Mouse (Mus musculus): ENCODE data around the gene Klf13. TPM values are rescaled to one million over a fixed set of nuclear protein-coding genes. Genes with fewer than 3 reads are reported as not detected.

The Klf13 gene
- polyA plus RNA-seq, 2 experiments: 9.9 to 28.0 TPM

DNA sequence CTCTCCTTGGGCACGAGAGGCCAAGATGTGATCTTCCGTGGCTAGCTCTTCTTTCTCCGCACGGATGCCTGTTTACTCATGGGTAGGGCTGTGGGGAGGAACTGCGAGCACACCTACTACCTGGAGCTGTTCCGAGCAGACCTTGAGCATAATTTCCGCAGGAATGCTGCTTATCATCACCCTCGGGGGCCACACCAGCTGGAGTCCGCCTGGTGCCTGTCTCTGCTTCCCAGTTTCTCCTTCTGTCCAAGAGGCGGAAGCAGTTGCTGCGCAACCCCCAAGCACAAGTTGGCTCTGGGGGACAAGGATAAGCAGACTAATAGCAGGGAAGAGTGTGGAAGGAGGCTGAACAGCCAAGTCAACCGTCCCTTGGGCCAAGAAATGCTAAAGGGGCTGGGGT, 64.8 kb downstream of the Klf13 start:
- H3K4me2 ChIP-seq (replicated peaks; ENCODE audit: low read depth, low read length, severe bottlenecking): no peak overlapping the region
- DNase-seq (ENCODE audit: low spot score) (no peak), ATAC-seq (ENCODE audit: low FRiP score, low read depth) (no peak)
- H3K36me3 ChIP-seq (ENCODE audit: control insufficient read depth, insufficient read depth, low read length): no peaks in the 10 kb centered on the region
- no peaks in the 10 kb centered on the region for H3K9me3 ChIP-seq (ENCODE audit: control insufficient read depth, low read length)
- no peaks in the 10 kb centered on the region for H3K27me3 ChIP-seq (ENCODE audit: control insufficient read depth, insufficient read depth, low read length)
- no peak overlapping the region for H3K27ac ChIP-seq (replicated peaks; ENCODE audit: low read depth, low read length)
- WGBS: 58% methylated on average over 12 of the region's 12 CpGs
- no peak overlapping the region for H3K9ac ChIP-seq (ENCODE audit: low read depth, low read length, severe bottlenecking)
- H3K4me3 ChIP-seq (replicated peaks; ENCODE audit: low read length): no peak overlapping the region
- peaks cover 4% of the 10 kb centered on the region; the same call in 1 of the 2 replicates for H3K4me1 ChIP-seq (ENCODE audit: control insufficient read depth, insufficient read depth, low read length)
- no peak for TF ChIP-seq POLR2A (IDR thresholded peaks at IDR 0.05; ENCODE audit: borderline replicate concordance, extremely low read depth, insufficient read depth, insufficient read length)

DNA sequence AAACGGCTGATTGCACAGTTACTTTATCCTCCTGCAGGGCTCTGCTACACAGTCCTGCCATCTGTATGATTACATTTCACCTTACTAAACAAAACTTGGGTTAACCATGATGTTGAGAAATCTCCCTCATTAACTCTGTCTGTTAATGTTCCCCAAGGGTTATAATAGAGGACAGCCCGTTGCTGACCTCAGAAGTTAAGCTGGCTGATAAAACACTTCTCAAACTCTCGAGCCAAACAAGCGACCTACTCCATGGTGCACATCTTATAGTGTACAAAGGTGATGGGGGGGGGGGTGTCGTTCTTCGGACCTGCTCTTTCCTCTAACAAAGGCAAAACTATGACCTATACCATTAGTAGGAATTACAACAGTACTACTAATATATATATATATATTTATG, 67.0 kb downstream of the Klf13 start:
- no peak overlapping the region for H3K4me2 ChIP-seq (replicated peaks; ENCODE audit: low read depth, low read length, severe bottlenecking)
- no peak for TF ChIP-seq POLR2A (IDR thresholded peaks at IDR 0.05; ENCODE audit: borderline replicate concordance, extremely low read depth, insufficient read depth, insufficient read length)
- ATAC-seq (ENCODE audit: low FRiP score, low read depth) (no peak), DNase-seq (ENCODE audit: low spot score) (no peak)
- no peaks in the 10 kb centered on the region for H3K9me3 ChIP-seq (ENCODE audit: control insufficient read depth, low read length)
- 75% methylated on average over 6 of the region's 6 CpGs for WGBS
- no peaks in the 10 kb centered on the region for H3K27me3 ChIP-seq (ENCODE audit: control insufficient read depth, insufficient read depth, low read length)
- H3K4me1 ChIP-seq (ENCODE audit: control insufficient read depth, insufficient read depth, low read length): peaks cover 4% of the 10 kb centered on the region; the same call in 1 of the 2 replicates
- H3K27ac ChIP-seq (replicated peaks; ENCODE audit: low read depth, low read length): no peak overlapping the region
- no peaks in the 10 kb centered on the region for H3K36me3 ChIP-seq (ENCODE audit: control insufficient read depth, insufficient read depth, low read length)
- no peak overlapping the region for H3K9ac ChIP-seq (ENCODE audit: low read depth, low read length, severe bottlenecking)
- no peak overlapping the region for H3K4me3 ChIP-seq (replicated peaks; ENCODE audit: low read length)

DNA sequence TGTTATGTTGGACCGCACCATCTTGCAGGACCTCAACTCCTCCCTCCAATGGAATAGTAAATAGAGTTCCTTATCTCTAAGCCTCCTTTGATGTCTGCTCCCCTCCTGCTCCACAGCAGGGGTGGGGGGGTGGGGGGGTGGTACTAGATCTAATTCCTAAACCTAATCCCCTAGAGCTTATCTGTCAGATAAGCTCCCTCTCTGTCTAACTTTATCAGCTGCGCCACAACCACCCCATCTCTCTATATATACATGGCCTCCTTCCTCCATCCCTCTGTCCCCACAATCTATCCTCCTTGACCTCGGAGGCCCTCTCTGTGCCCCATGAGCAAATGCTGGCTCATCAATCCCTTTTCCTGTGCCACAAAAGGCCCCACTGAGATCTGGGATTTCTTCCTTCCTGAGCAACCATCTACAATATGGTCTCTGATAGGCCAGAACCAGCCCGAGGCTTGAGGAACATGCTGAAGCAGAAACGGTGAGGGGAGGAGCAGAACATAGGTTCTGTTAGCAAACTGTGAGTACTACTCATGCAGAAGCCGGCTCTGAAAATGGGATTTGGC, 70.3 kb downstream of the Klf13 start:
- Histone ChIP-seq H3K9ac (ENCODE audit: low read depth, low read length, severe bottlenecking) (no peak overlapping the region), H3K4me1 (ENCODE audit: control insufficient read depth, insufficient read depth, low read length) (no peaks in the 10 kb centered on the region), H3K27ac (replicated peaks; ENCODE audit: low read depth, low read length) (no peak overlapping the region), H3K36me3 (ENCODE audit: control insufficient read depth, insufficient read depth, low read length) (no peaks in the 10 kb centered on the region), H3K4me3 (replicated peaks; ENCODE audit: low read length) (no peak overlapping the region), H3K27me3 (ENCODE audit: control insufficient read depth, insufficient read depth, low read length) (no peaks in the 10 kb centered on the region), H3K4me2 (replicated peaks; ENCODE audit: low read depth, low read length, severe bottlenecking) (no peak overlapping the region), H3K9me3 (ENCODE audit: control insufficient read depth, low read length) (no peaks in the 10 kb centered on the region)
- no peak for ATAC-seq (ENCODE audit: low FRiP score, low read depth)
- no peak for TF ChIP-seq POLR2A (IDR thresholded peaks at IDR 0.05; ENCODE audit: borderline replicate concordance, extremely low read depth, insufficient read depth, insufficient read length)
- WGBS: 71% methylated on average over 6 of the region's 6 CpGs
- DNase-seq (ENCODE audit: low spot score): no peak

DNA sequence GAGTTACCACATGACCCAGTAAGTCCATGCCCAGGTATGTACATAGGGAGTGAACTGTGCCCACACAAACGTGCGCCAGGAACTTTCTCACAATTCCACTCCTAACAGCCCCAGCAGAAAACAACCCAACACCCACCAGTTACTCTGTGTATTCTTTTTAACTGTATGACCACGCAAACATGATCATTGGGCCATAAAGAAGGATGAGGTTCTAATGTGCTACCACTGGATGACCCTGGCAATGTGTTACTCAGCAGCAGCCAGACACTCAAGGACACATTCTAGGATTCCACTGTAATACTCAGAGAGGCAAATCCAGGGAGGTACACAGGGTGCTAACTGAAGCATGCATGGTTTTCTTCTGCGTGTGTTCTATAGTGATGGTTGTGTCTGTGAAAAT, 72.8 kb downstream of the Klf13 start:
- DNase-seq (ENCODE audit: low spot score): no peak
- WGBS: 91% methylated on average over 4 of the region's 4 CpGs
- Histone ChIP-seq H3K9me3 (ENCODE audit: control insufficient read depth, low read length) (no peaks in the 10 kb centered on the region), H3K9ac (ENCODE audit: low read depth, low read length, severe bottlenecking) (no peak overlapping the region), H3K4me1 (ENCODE audit: control insufficient read depth, insufficient read depth, low read length) (no peaks in the 10 kb centered on the region), H3K36me3 (ENCODE audit: control insufficient read depth, insufficient read depth, low read length) (no peaks in the 10 kb centered on the region), H3K4me2 (replicated peaks; ENCODE audit: low read depth, low read length, severe bottlenecking) (no peak overlapping the region), H3K27ac (replicated peaks; ENCODE audit: low read depth, low read length) (no peak overlapping the region), H3K27me3 (ENCODE audit: control insufficient read depth, insufficient read depth, low read length) (no peaks in the 10 kb centered on the region), H3K4me3 (replicated peaks; ENCODE audit: low read length) (no peak overlapping the region)
- no peak for ATAC-seq (ENCODE audit: low FRiP score, low read depth)
- TF ChIP-seq POLR2A (IDR thresholded peaks at IDR 0.05; ENCODE audit: borderline replicate concordance, extremely low read depth, insufficient read depth, insufficient read length): no peak

DNA sequence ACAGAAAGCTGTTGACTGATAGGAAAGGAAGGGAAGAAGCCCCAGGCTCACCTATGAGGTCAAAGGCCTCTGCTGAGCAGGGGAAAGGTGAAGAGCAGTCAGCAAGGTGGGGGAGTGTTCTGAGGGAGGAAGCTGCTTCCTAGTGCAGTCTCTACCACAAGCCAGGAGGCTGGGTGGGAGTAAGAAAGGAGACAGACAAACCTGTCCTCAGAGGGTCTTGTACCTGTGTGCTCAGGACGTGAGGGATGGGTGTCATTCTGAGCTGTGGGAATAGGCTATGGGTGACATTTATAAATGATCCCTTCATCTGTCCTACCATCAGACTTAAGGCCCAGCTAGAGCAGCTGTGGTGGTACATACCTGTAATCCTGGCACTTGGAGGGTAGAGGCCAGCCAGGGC, 75.7 kb downstream of the Klf13 start:
- WGBS: 75% methylated on average over 1 of the region's 1 CpGs
- Histone ChIP-seq H3K4me3 (replicated peaks; ENCODE audit: low read length) (no peak overlapping the region), H3K4me2 (replicated peaks; ENCODE audit: low read depth, low read length, severe bottlenecking) (no peak overlapping the region), H3K4me1 (ENCODE audit: control insufficient read depth, insufficient read depth, low read length) (peaks cover 3% of the 10 kb centered on the region; the same call in 1 of the 2 replicates), H3K9me3 (ENCODE audit: control insufficient read depth, low read length) (no peaks in the 10 kb centered on the region), H3K9ac (ENCODE audit: low read depth, low read length, severe bottlenecking) (no peak overlapping the region), H3K27ac (replicated peaks; ENCODE audit: low read depth, low read length) (no peak overlapping the region), H3K36me3 (ENCODE audit: control insufficient read depth, insufficient read depth, low read length) (no peaks in the 10 kb centered on the region), H3K27me3 (ENCODE audit: control insufficient read depth, insufficient read depth, low read length) (no peaks in the 10 kb centered on the region)
- no peak for TF ChIP-seq POLR2A (IDR thresholded peaks at IDR 0.05; ENCODE audit: borderline replicate concordance, extremely low read depth, insufficient read depth, insufficient read length)
- ATAC-seq (ENCODE audit: low FRiP score, low read depth): no peak
- DNase-seq (ENCODE audit: low spot score): no peak

DNA sequence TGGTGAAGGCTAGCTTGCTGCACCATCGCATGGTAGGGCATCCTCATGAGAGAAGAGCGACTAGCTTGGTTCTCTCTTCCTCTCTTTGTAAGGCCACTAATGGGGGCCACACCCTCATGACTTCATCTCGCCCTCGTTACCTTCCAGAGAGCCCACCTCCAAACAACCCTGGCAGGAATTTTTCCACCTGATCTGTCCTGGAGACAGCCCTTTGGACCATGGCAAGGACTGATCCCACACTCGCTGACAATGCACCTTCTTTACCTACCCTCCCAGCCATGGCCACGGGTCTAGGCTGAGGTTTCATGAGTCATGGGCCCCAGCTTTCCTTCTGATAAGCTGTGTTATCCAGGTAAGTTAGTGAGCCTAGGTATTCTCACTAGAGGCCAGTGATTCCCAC, 77.6 kb downstream of the Klf13 start:
- ATAC-seq (ENCODE audit: low FRiP score, low read depth): no peak
- H3K9ac ChIP-seq (ENCODE audit: low read depth, low read length, severe bottlenecking): no peak overlapping the region
- TF ChIP-seq POLR2A (IDR thresholded peaks at IDR 0.05; ENCODE audit: borderline replicate concordance, extremely low read depth, insufficient read depth, insufficient read length): no peak
- H3K36me3 ChIP-seq (ENCODE audit: control insufficient read depth, insufficient read depth, low read length): no peaks in the 10 kb centered on the region
- H3K4me1 ChIP-seq (ENCODE audit: control insufficient read depth, insufficient read depth, low read length): peaks cover 3% of the 10 kb centered on the region; the same call in 1 of the 2 replicates
- 91% methylated on average over 6 of the region's 6 CpGs for WGBS
- H3K4me3 ChIP-seq (replicated peaks; ENCODE audit: low read length): no peak overlapping the region
- no peaks in the 10 kb centered on the region for H3K9me3 ChIP-seq (ENCODE audit: control insufficient read depth, low read length)
- H3K4me2 ChIP-seq (replicated peaks; ENCODE audit: low read depth, low read length, severe bottlenecking): no peak overlapping the region
- no peaks in the 10 kb centered on the region for H3K27me3 ChIP-seq (ENCODE audit: control insufficient read depth, insufficient read depth, low read length)
- no peak for DNase-seq (ENCODE audit: low spot score)
- H3K27ac ChIP-seq (replicated peaks; ENCODE audit: low read depth, low read length): no peak overlapping the region

Measured in limb, embryonic 14.5 days (tissue).